Mouse (Mus musculus) CH12.LX (cell line): Measurements from ENCODE around the gene Kit. TPM values are rescaled to one million over a fixed set of nuclear protein-coding genes. Genes with fewer than 3 reads are reported as not detected.

Source experiments
- DNase-seq: peaks from one replicate; pipeline ENCODE4 v3.0.0-alpha.2; 2013; ENCODE audit errors: extremely low read depth
- H3K27ac ChIP-seq: 2 replicates; pipeline ENCODE4 v1.5.1; 2012; ENCODE audit warnings: low read depth, mild to moderate bottlenecking, control low read depth, moderate library complexity; ENCODE audit not compliant: insufficient read depth
- H3K27me3 ChIP-seq: replicated peaks from 2 replicates; pipeline ENCODE3; 2012; ENCODE audit warnings: inconsistent platforms
- H3K36me3 ChIP-seq, 2 experiments: replicated peaks in 1 of 2; 2 replicates each; pipeline versions ENCODE3 to v1.6.1; 2012; ENCODE audit warnings: inconsistent platforms in 1 of 2, low read length in 1 of 2, mild to moderate bottlenecking in 1 of 2, mixed read lengths in 1 of 2, moderate library complexity in 1 of 2; ENCODE audit not compliant: control insufficient read depth in 1 of 2, insufficient read depth in 1 of 2
- H3K4me1 ChIP-seq, 2 experiments: 2 replicates each; pipeline ENCODE4 v1.6.1; 2012; ENCODE audit warnings: inconsistent platforms in 1 of 2, moderate library complexity in 1 of 2; ENCODE audit not compliant: insufficient read depth in 2 of 2, control insufficient read depth in 1 of 2
- H3K4me2 ChIP-seq: 2 replicates; pipeline ENCODE4 v1.6.1; 2012; ENCODE audit warnings: low read depth, mild to moderate bottlenecking, control low read depth; ENCODE audit not compliant: poor library complexity, insufficient read depth, severe bottlenecking
- H3K4me3 ChIP-seq, 3 experiments: fragments of 150-350 bp in 1 of 3; sonication (generic) in 1 of 3; replicated peaks in 1 of 3; 2 replicates each; pipeline versions ENCODE3 to v1.5.1; 2011 to 2012; ENCODE audit warnings: low read depth in 2 of 3, low read length in 2 of 3, mild to moderate bottlenecking in 2 of 3, moderate library complexity in 2 of 3, control low read depth in 1 of 3, improper control_type of control experiment in 1 of 3, inconsistent platforms in 1 of 3, mixed read lengths in 1 of 3; ENCODE audit not compliant: poor library complexity in 1 of 3
- H3K79me2 ChIP-seq: replicated peaks from 2 replicates; pipeline ENCODE4 v1.6.1; 2012; ENCODE audit warnings: mild to moderate bottlenecking, moderate library complexity; ENCODE audit not compliant: control insufficient read depth, poor library complexity, insufficient read depth, severe bottlenecking; ENCODE audit errors: extremely low read depth
- H3K9ac ChIP-seq: 2 replicates; pipeline ENCODE4 v1.6.1; 2012; ENCODE audit warnings: low read depth, mild to moderate bottlenecking, control low read depth, moderate library complexity; ENCODE audit not compliant: insufficient read depth
- H3K9me3 ChIP-seq: replicated peaks from 2 replicates; pipeline ENCODE3; 2012; ENCODE audit warnings: low read length, inconsistent platforms, mixed read lengths
- BHLHE40 ChIP-seq: IDR thresholded peaks from 2 replicates; pipeline ENCODE4 v1.6.1; 2011; ENCODE audit warnings: mild to moderate bottlenecking, low read depth, low read length, improper control_type of control experiment
- CHD1 ChIP-seq: IDR thresholded peaks from 2 replicates; pipeline ENCODE4 v1.6.1; 2012; ENCODE audit warnings: low read depth, low read length, improper control_type of control experiment, inconsistent platforms
- CHD2 ChIP-seq: IDR thresholded peaks from 2 replicates; pipeline ENCODE4 v1.6.1; 2011; ENCODE audit warnings: low read length, improper control_type of control experiment
- CTCF ChIP-seq, 2 experiments: IDR thresholded peaks in 1 of 2; conservative IDR thresholded peaks in 1 of 2; 2 replicates each; pipeline ENCODE4 v1.5.1; 2011 to 2012; ENCODE audit warnings: low read depth in 2 of 2, low read length in 2 of 2, improper control_type of control experiment in 1 of 2, inconsistent platforms in 1 of 2, mild to moderate bottlenecking in 1 of 2, moderate library complexity in 1 of 2
- E2F4 ChIP-seq: IDR thresholded peaks from 2 replicates; pipeline ENCODE4 v1.6.1; 2011; ENCODE audit warnings: low read depth, low read length, improper control_type of control experiment; ENCODE audit not compliant: insufficient replicate concordance
- ELF1 ChIP-seq: IDR thresholded peaks from 2 replicates; pipeline ENCODE4 v1.6.1; 2014; ENCODE audit warnings: low read depth, mild to moderate bottlenecking, inconsistent platforms, low read length, improper control_type of control experiment
- EP300 ChIP-seq: IDR thresholded peaks from 2 replicates; pipeline ENCODE4 v1.6.1; 2011; ENCODE audit warnings: low read length, improper control_type of control experiment
- ETS1 ChIP-seq: conservative IDR thresholded peaks from 2 replicates; pipeline ENCODE4 v1.6.1; 2012; ENCODE audit warnings: low read depth, mild to moderate bottlenecking, inconsistent platforms, low read length, improper control_type of control experiment, moderate library complexity
- GABPA ChIP-seq: IDR thresholded peaks from 2 replicates; pipeline ENCODE4 v1.6.1; 2012; ENCODE audit warnings: low read depth, low read length, improper control_type of control experiment, inconsistent platforms; ENCODE audit not compliant: insufficient replicate concordance
- IRF4 ChIP-seq: IDR thresholded peaks from 2 replicates; pipeline ENCODE4 v1.6.1; 2014; ENCODE audit warnings: low read depth, mild to moderate bottlenecking, inconsistent platforms, low read length, improper control_type of control experiment
- MAFK ChIP-seq: IDR thresholded peaks from 2 replicates; pipeline ENCODE4 v1.6.1; 2011; ENCODE audit warnings: low read length, improper control_type of control experiment; ENCODE audit not compliant: insufficient replicate concordance
- MAX ChIP-seq: IDR thresholded peaks from 2 replicates; pipeline ENCODE4 v1.6.1; 2011; ENCODE audit warnings: low read length, improper control_type of control experiment
- MAZ ChIP-seq: IDR thresholded peaks from 2 replicates; pipeline ENCODE4 v1.6.1; 2012; ENCODE audit warnings: low read depth, mild to moderate bottlenecking, inconsistent platforms, low read length, improper control_type of control experiment, moderate library complexity
- MXI1 ChIP-seq: IDR thresholded peaks from 2 replicates; pipeline ENCODE4 v1.6.1; 2011; ENCODE audit warnings: mild to moderate bottlenecking, low read depth, low read length, improper control_type of control experiment
- MYC ChIP-seq: IDR thresholded peaks from 2 replicates; pipeline ENCODE4 v1.6.1; 2011; ENCODE audit warnings: low read depth, mild to moderate bottlenecking, improper control_type of control experiment, low read length
- NRF1 ChIP-seq: IDR thresholded peaks from 2 replicates; pipeline ENCODE4 v1.6.1; 2014; ENCODE audit warnings: low read depth, mild to moderate bottlenecking, inconsistent platforms, low read length, improper control_type of control experiment, moderate library complexity
- PAX5 ChIP-seq: IDR thresholded peaks from 2 replicates; pipeline ENCODE4 v1.6.1; 2012; ENCODE audit warnings: low read length, inconsistent platforms, mixed read lengths
- POLR2A ChIP-seq: IDR thresholded peaks from 2 replicates; pipeline ENCODE4 v1.6.1; 2011; ENCODE audit warnings: low read depth, mild to moderate bottlenecking, improper control_type of control experiment, low read length
- POLR2AphosphoS2 ChIP-seq: IDR thresholded peaks from 2 replicates; pipeline ENCODE4 v1.6.1; 2011; ENCODE audit warnings: low read depth, low read length, improper control_type of control experiment
- SIN3A ChIP-seq: IDR thresholded peaks from 2 replicates; pipeline ENCODE4 v1.6.1; 2012; ENCODE audit warnings: low read length, improper control_type of control experiment, inconsistent platforms
- TBP ChIP-seq: conservative IDR thresholded peaks from 2 replicates; pipeline ENCODE4 v1.6.1; 2011; ENCODE audit warnings: low read depth, low read length, improper control_type of control experiment
- TCF12 ChIP-seq: IDR thresholded peaks from 2 replicates; pipeline ENCODE4 v1.6.1; 2014; ENCODE audit warnings: low read depth, mild to moderate bottlenecking, inconsistent platforms, low read length, improper control_type of control experiment
- UBTF ChIP-seq: IDR thresholded peaks from 2 replicates; pipeline ENCODE4 v1.6.1; 2012; ENCODE audit warnings: low read depth, mild to moderate bottlenecking, inconsistent platforms, low read length, improper control_type of control experiment, moderate library complexity
- ZKSCAN1 ChIP-seq: IDR thresholded peaks from 2 replicates; pipeline ENCODE4 v1.6.1; 2012; ENCODE audit warnings: low read depth, inconsistent platforms, low read length, improper control_type of control experiment, borderline replicate concordance
- ZMIZ1 ChIP-seq: IDR thresholded peaks from 2 replicates; pipeline ENCODE4 v1.6.1; 2012; ENCODE audit warnings: low read depth, mild to moderate bottlenecking, inconsistent platforms, low read length, improper control_type of control experiment
- dilution Hi-C: fragments of 300-500 bp; cut with MboI; formaldehyde crosslinking; loops from 2 replicates; pipeline ENCODE4 v1.14.3; 2020; ENCODE audit warnings: low sequenced_read_pairs; ENCODE audit not compliant: extremely low pct_unique_long_range_greater_than_20kb, extremely low pct_ligation_motif_present
- in situ Hi-C: fragments of 300-500 bp; cut with MboI; formaldehyde crosslinking; loops from 3 replicates; pipeline ENCODE4 v1.14.3; 2019; ENCODE audit warnings: low sequenced_read_pairs, low pct_ligation_motif_present, low pct_unique_long_range_greater_than_20kb, mixed read lengths
- polyA plus RNA-seq: library from polyadenylated mRNA; unstranded; fragments of >175 nt; gene quantifications from 2 replicates; pipeline ENCODE4 v1.2.1, GENCODE M21; 2012; ENCODE audit warnings: low read depth; ENCODE audit not compliant: insufficient read length
- total RNA-seq, 2 experiments: library from RNA; depleted of rRNA; stranded (reverse); fragments of 300-350 nt in 1 of 2; fragments of >200 nt in 1 of 2; gene quantifications; 2 replicates each; pipeline ENCODE4 v1.2.3; 2012 to 2014

Gene Kit
- total and polyA plus RNA-seq, 3 experiments, result 0.13 to 0.64 TPM; not detected in 1

GRCm38 (mm10) chr5:75632257-75632656 lies 57.5 kb downstream of the Kit start:
- in situ Hi-C loops, result no loop called here
- Histone ChIP-seq H3K36me3 (no peaks in the 10 kb centered on the region), H3K4me3 (no peak overlapping the region), H3K27me3 (no peaks in the 10 kb centered on the region), H3K9ac (no peak overlapping the region), H3K27ac (no peak overlapping the region), H3K9me3 (peaks cover 27% of the 10 kb centered on the region), H3K79me2 (no peaks in the 10 kb centered on the region), H3K4me1 (no peaks in the 10 kb centered on the region), H3K4me2 (no peak overlapping the region)
- dilution Hi-C loops, result no loop called here
- DNase-seq, result no peak
- TF ChIP-seq ETS1 (no peak), MYC (no peak), ZKSCAN1 (no peak), NRF1 (no peak), TCF12 (no peak), E2F4 (no peak), CHD1 (no peak), TBP (no peak), POLR2AphosphoS2 (no peak), MAFK (no peak), POLR2A (no peak), MAX (no peak), ELF1 (no peak)

- no peak overlapping the region for H3K4me3 ChIP-seq
- in situ Hi-C loops, result no loop called here
These were observed 58.3 kb downstream of the Kit start for GRCm38 (mm10) chr5:75632846-75633640.

GRCm38 (mm10) chr5:75635385-75635784 lies 60.7 kb downstream of the Kit start:
- Histone ChIP-seq H3K27ac (no peak overlapping the region), H3K27me3 (no peaks in the 10 kb centered on the region), H3K4me3 (no peak overlapping the region), H3K79me2 (no peaks in the 10 kb centered on the region), H3K36me3 (no peaks in the 10 kb centered on the region), H3K4me1 (0 out of 4 replicates have a peak, but pooled peaks cover 0 to 1% of the 10 kb centered on the region in 2 experiments), H3K9me3 (peaks cover 25% of the 10 kb centered on the region), H3K4me2 (no peak overlapping the region), H3K9ac (no peak overlapping the region)
- in situ Hi-C loops, result no loop called here
- DNase-seq, result no peak
- TF ChIP-seq UBTF (no peak), ZMIZ1 (no peak), MXI1 (no peak), BHLHE40 (no peak), IRF4 (no peak), EP300 (no peak), POLR2AphosphoS2 (no peak), ETS1 (no peak), ZKSCAN1 (no peak), NRF1 (no peak), TBP (no peak), CHD2 (no peak), CTCF (conservative IDR thresholded peaks at IDR 0.05 in 1 of 2, IDR thresholded peaks at IDR 0.05 in 1 of 2; ENCODE audit: low read depth in 2 of 2, low read length in 2 of 2) (no peak), POLR2A (no peak), CHD1 (no peak), MAZ (no peak), GABPA (no peak), MAFK (no peak), PAX5 (no peak)
- dilution Hi-C loops, result no loop called here

More at GRCm38 (mm10) chr5:75632846-75633640, 58.3 kb downstream of the Kit start:
- Histone ChIP-seq H3K27me3 (no peaks in the 10 kb centered on the region), H3K27ac (no peak overlapping the region), H3K9ac (no peak overlapping the region), H3K79me2 (no peaks in the 10 kb centered on the region), H3K4me1 (no peaks in the 10 kb centered on the region), H3K9me3 (peaks cover 23% of the 10 kb centered on the region), H3K4me2 (no peak overlapping the region), H3K36me3 (no peaks in the 10 kb centered on the region)
- TF ChIP-seq EP300 (no peak), UBTF (no peak), SIN3A (no peak)
- no peak for DNase-seq
- dilution Hi-C loops, result no loop called here
